Mouse (Mus musculus): Measurements from ENCODE around the gene Sell. TPM values are rescaled to one million over a fixed set of nuclear protein-coding genes. Genes with fewer than 3 reads are reported as not detected.

Gene Sell
- polyA plus RNA-seq, 1 experiment: 66.6 TPM

- H3K4me1 ChIP-seq (replicated peaks; ENCODE audit: control insufficient read depth, insufficient read depth, low read length): peaks cover 6% of the 10 kb centered on the region
- no peak overlapping the region for H3K4me3 ChIP-seq (ENCODE audit: control insufficient read depth, insufficient read depth, low read length)
- no peak for DNase-seq
- H3K27me3 ChIP-seq (ENCODE audit: control insufficient read depth, insufficient read depth, low read length): no peaks in the 10 kb centered on the region
- TF ChIP-seq CTCF (IDR thresholded peaks at IDR 0.05; ENCODE audit: borderline replicate concordance, control insufficient read depth, extremely low read depth, insufficient read depth, low read length, poor library complexity) (no peak), POLR2A (IDR thresholded peaks at IDR 0.05; ENCODE audit: control insufficient read depth, extremely low read depth, insufficient read depth, low read length, poor library complexity) (no peak)
- 97% methylated on average over 6 of the region's 6 CpGs for WGBS
- no peaks in the 10 kb centered on the region for H3K36me3 ChIP-seq (ENCODE audit: control insufficient read depth, insufficient read depth, low read length)
- H3K27ac ChIP-seq (ENCODE audit: control insufficient read depth, insufficient read depth, low read length): no peak overlapping the region
Measured at GRCm38 (mm10) chr1:164117869-164118268, 56.1 kb downstream of the Sell start.

- Histone ChIP-seq H3K4me1 (replicated peaks; ENCODE audit: control insufficient read depth, insufficient read depth, low read length) (peaks cover 11% of the 10 kb centered on the region), H3K36me3 (ENCODE audit: control insufficient read depth, insufficient read depth, low read length) (no peaks in the 10 kb centered on the region), H3K4me3 (ENCODE audit: control insufficient read depth, insufficient read depth, low read length) (no peak overlapping the region), H3K27ac (ENCODE audit: control insufficient read depth, insufficient read depth, low read length) (no peak overlapping the region), H3K27me3 (ENCODE audit: control insufficient read depth, insufficient read depth, low read length) (no peaks in the 10 kb centered on the region)
- no peak for DNase-seq
- 54% methylated on average over 3 of the region's 3 CpGs for WGBS
- TF ChIP-seq POLR2A (IDR thresholded peaks at IDR 0.05; ENCODE audit: control insufficient read depth, extremely low read depth, insufficient read depth, low read length, poor library complexity): no peak
- TF ChIP-seq CTCF (IDR thresholded peaks at IDR 0.05; ENCODE audit: borderline replicate concordance, control insufficient read depth, extremely low read depth, insufficient read depth, low read length, poor library complexity): no peak
Measured at GRCm38 (mm10) chr1:164119892-164120776, 58.4 kb downstream of the Sell start.

GRCm38 (mm10) chr1:164120777-164121158 is 59.0 kb downstream of the Sell start:
- TF ChIP-seq CTCF (IDR thresholded peaks at IDR 0.05; ENCODE audit: borderline replicate concordance, control insufficient read depth, extremely low read depth, insufficient read depth, low read length, poor library complexity): no peak
- no peak for TF ChIP-seq POLR2A (IDR thresholded peaks at IDR 0.05; ENCODE audit: control insufficient read depth, extremely low read depth, insufficient read depth, low read length, poor library complexity)
- WGBS: 97% methylated on average over 3 of the region's 3 CpGs
- Histone ChIP-seq H3K36me3 (ENCODE audit: control insufficient read depth, insufficient read depth, low read length) (no peaks in the 10 kb centered on the region), H3K27ac (ENCODE audit: control insufficient read depth, insufficient read depth, low read length) (no peak overlapping the region), H3K27me3 (ENCODE audit: control insufficient read depth, insufficient read depth, low read length) (no peaks in the 10 kb centered on the region), H3K4me3 (ENCODE audit: control insufficient read depth, insufficient read depth, low read length) (no peak overlapping the region), H3K4me1 (replicated peaks; ENCODE audit: control insufficient read depth, insufficient read depth, low read length) (peaks cover 11% of the 10 kb centered on the region)
- DNase-seq: no peak

- H3K27me3 ChIP-seq (ENCODE audit: control insufficient read depth, insufficient read depth, low read length): no peaks in the 10 kb centered on the region
- H3K27ac ChIP-seq (ENCODE audit: control insufficient read depth, insufficient read depth, low read length): peak overlapping the region; percentile 54
- TF ChIP-seq POLR2A (IDR thresholded peaks at IDR 0.05; ENCODE audit: control insufficient read depth, extremely low read depth, insufficient read depth, low read length, poor library complexity): no peak
- no peak for TF ChIP-seq CTCF (IDR thresholded peaks at IDR 0.05; ENCODE audit: borderline replicate concordance, control insufficient read depth, extremely low read depth, insufficient read depth, low read length, poor library complexity)
- no peak overlapping the region for H3K4me3 ChIP-seq (ENCODE audit: control insufficient read depth, insufficient read depth, low read length)
- WGBS: 91% methylated on average over 3 of the region's 3 CpGs
- no peak for DNase-seq
- H3K36me3 ChIP-seq (ENCODE audit: control insufficient read depth, insufficient read depth, low read length): no peaks in the 10 kb centered on the region
- peaks cover 11% of the 10 kb centered on the region for H3K4me1 ChIP-seq (replicated peaks; ENCODE audit: control insufficient read depth, insufficient read depth, low read length)
Measured at GRCm38 (mm10) chr1:164123836-164124235, 62.1 kb downstream of the Sell start.

GRCm38 (mm10) chr1:164130013-164130412 is 68.2 kb downstream of the Sell start:
- no peak for TF ChIP-seq POLR2A (IDR thresholded peaks at IDR 0.05; ENCODE audit: control insufficient read depth, extremely low read depth, insufficient read depth, low read length, poor library complexity)
- TF ChIP-seq CTCF (IDR thresholded peaks at IDR 0.05; ENCODE audit: borderline replicate concordance, control insufficient read depth, extremely low read depth, insufficient read depth, low read length, poor library complexity): no peak
- WGBS: 87% methylated on average over 3 of the region's 3 CpGs
- H3K27me3 ChIP-seq (ENCODE audit: control insufficient read depth, insufficient read depth, low read length): no peaks in the 10 kb centered on the region
- H3K27ac ChIP-seq (ENCODE audit: control insufficient read depth, insufficient read depth, low read length): no peak overlapping the region
- no peaks in the 10 kb centered on the region for H3K36me3 ChIP-seq (ENCODE audit: control insufficient read depth, insufficient read depth, low read length)
- no peak for DNase-seq
- no peak overlapping the region for H3K4me3 ChIP-seq (ENCODE audit: control insufficient read depth, insufficient read depth, low read length)
- peaks cover 1% of the 10 kb centered on the region for H3K4me1 ChIP-seq (replicated peaks; ENCODE audit: control insufficient read depth, insufficient read depth, low read length)

- 98% methylated on average over 1 of the region's 1 CpGs for WGBS
Measured at GRCm38 (mm10) chr1:164132609-164133008, 70.8 kb downstream of the Sell start.

More at GRCm38 (mm10) chr1:164132609-164133008, 70.8 kb downstream of the Sell start:
- Histone ChIP-seq H3K4me1 (replicated peaks; ENCODE audit: control insufficient read depth, insufficient read depth, low read length) (peaks cover 19% of the 10 kb centered on the region), H3K4me3 (ENCODE audit: control insufficient read depth, insufficient read depth, low read length) (no peak overlapping the region), H3K27me3 (ENCODE audit: control insufficient read depth, insufficient read depth, low read length) (no peaks in the 10 kb centered on the region), H3K27ac (ENCODE audit: control insufficient read depth, insufficient read depth, low read length) (no peak overlapping the region), H3K36me3 (ENCODE audit: control insufficient read depth, insufficient read depth, low read length) (no peaks in the 10 kb centered on the region)
- DNase-seq: no peak
- TF ChIP-seq CTCF (IDR thresholded peaks at IDR 0.05; ENCODE audit: borderline replicate concordance, control insufficient read depth, extremely low read depth, insufficient read depth, low read length, poor library complexity): no peak
- TF ChIP-seq POLR2A (IDR thresholded peaks at IDR 0.05; ENCODE audit: control insufficient read depth, extremely low read depth, insufficient read depth, low read length, poor library complexity): no peak

Other genes starting within 250 kb of the Sell start
- 17.0 and 17.6 TPM in 2 replicates for gene Scyl3, start 132.9 kb upstream of the Sell start, polyA plus RNA-seq (2012; rRNA removed)
- 7.6 and 9.5 TPM in 2 replicates for gene BC055324, start 67.2 kb upstream of the Sell start, polyA plus RNA-seq (2012; rRNA removed)
- 0.89 and 0.99 TPM in 2 replicates for gene Mettl18, start 67.1 kb upstream of the Sell start, polyA plus RNA-seq (2012; rRNA removed)
- 0.13 and 0.18 TPM in 2 replicates for gene Sele, start 13.7 kb upstream of the Sell start, polyA plus RNA-seq (2012; rRNA removed)
- 1.3 and 2.8 TPM in 2 replicates for gene Selp, start 53.3 kb downstream of the Sell start, polyA plus RNA-seq (2012; rRNA removed)
- gene F5, start 89.9 kb downstream of the Sell start, polyA plus RNA-seq (2012; rRNA removed): 0.56 and 0.78 TPM in 2 replicates
- 8.2 and 10.8 TPM in 2 replicates for gene Slc19a2, start 187.1 kb downstream of the Sell start, polyA plus RNA-seq (2012; rRNA removed)
- gene Ccdc181, start 213.6 kb downstream of the Sell start, polyA plus RNA-seq (2012; rRNA removed): 1.7 and 2.7 TPM in 2 replicates
- gene Nme7, start 242.1 kb downstream of the Sell start, polyA plus RNA-seq (2012; rRNA removed): 10.1 and 10.7 TPM in 2 replicates
- 3.4 and 3.6 TPM in 2 replicates for gene Blzf1, start 245.5 kb downstream of the Sell start, polyA plus RNA-seq (2012; rRNA removed)